Mouse (Mus musculus): ENCODE results near the gene Eno3.

- TF ChIP-seq TAL1 (conservative IDR thresholded peaks at IDR 0.05; ENCODE audit: low read depth, low read length) (no peak), CTCF (IDR thresholded peaks at IDR 0.05; ENCODE audit: low read depth, low read length) (no peak)
Observed at GRCm38 (mm10) chr11:70686901-70687566, 30.0 kb downstream of the Eno3 start.

Data from G1E (cell line).